Mouse (Mus musculus) forebrain, embryonic 12.5 days (tissue): ENCODE measurements around the gene Magi1. TPM values are rescaled to one million over a fixed set of nuclear protein-coding genes. Genes with fewer than 3 reads are reported as not detected.

Experiments
- ATAC-seq: fragments of 200-750 bp; cut with Nextera tagmentation; 2 replicates; pipeline ENCODE4 v1.8.0; 2017; ENCODE audit warnings: moderate TSS enrichment; ENCODE audit not compliant: low FRiP score
- H3K27ac ChIP-seq: fragments of 300-500 bp; sonication (generic); 2 replicates; pipeline ENCODE4 v1.5.1; 2016; ENCODE audit warnings: mild to moderate bottlenecking
- H3K27me3 ChIP-seq: fragments of 300-500 bp; sonication (generic); 2 replicates; pipeline ENCODE4 v1.6.1; 2016; ENCODE audit warnings: mild to moderate bottlenecking
- H3K36me3 ChIP-seq: fragments of 300-500 bp; sonication (generic); replicated peaks from 2 replicates; pipeline ENCODE4 v1.6.1; 2016; ENCODE audit warnings: mild to moderate bottlenecking
- H3K4me1 ChIP-seq: fragments of 300-500 bp; sonication (generic); 2 replicates; pipeline ENCODE4 v1.6.1; 2016
- H3K4me2 ChIP-seq: fragments of 300-500 bp; sonication (generic); 2 replicates; pipeline ENCODE4 v1.6.1; 2016; ENCODE audit warnings: mild to moderate bottlenecking, moderate library complexity
- H3K4me3 ChIP-seq: fragments of 300-500 bp; sonication (generic); replicated peaks from 2 replicates; pipeline ENCODE4 v1.5.1; 2016; ENCODE audit warnings: mild to moderate bottlenecking
- H3K9ac ChIP-seq: fragments of 300-500 bp; sonication (generic); 2 replicates; pipeline ENCODE4 v1.6.1; 2016; ENCODE audit warnings: mild to moderate bottlenecking
- H3K9me3 ChIP-seq: fragments of 300-500 bp; sonication (generic); 2 replicates; pipeline ENCODE4 v1.6.1; 2016
- WGBS: fragments of 180-500 bp; shearing (Covaris S2); methylation state at CpG from one replicate; pipeline ENCODE4 v1.1.7; 2016; 5-methylcytosine and 5-hydroxymethylcytosine counted together
- polyA plus RNA-seq: library from polyadenylated mRNA; unstranded; fragments of >200 nt; fragmentation: Nextera tagmentation; extraction: Ambion mirVana; gene quantifications from 2 replicates; pipeline ENCODE4 v1.2.1, GENCODE M21; 2016

The Magi1 gene
- polyA plus RNA-seq, 1 experiment from 2014 or later: 45.5 TPM

- whole genome bisulfite sequencing: 79% methylated on average over 9 of the region's 9 CpGs
- Histone ChIP-seq H3K9ac (no peak overlapping the region), H3K4me2 (no peak overlapping the region), H3K4me1 (peaks cover 22% of the 10 kb centered on the region), H3K27me3 (no peaks in the 10 kb centered on the region), H3K9me3 (no peaks in the 10 kb centered on the region), H3K4me3 (no peak overlapping the region), H3K36me3 (no peaks in the 10 kb centered on the region), H3K27ac (no peak overlapping the region)
- ATAC-seq: no peak
Observed at GRCm38 (mm10) chr6:94164753-94165536, 118.8 kb downstream of the Magi1 start.

- ATAC-seq: no peak
- Histone ChIP-seq H3K4me3 (no peak overlapping the region), H3K27ac (peak overlapping the region; percentile 63)
Observed at GRCm38 (mm10) chr6:94163325-94163995, 120.3 kb downstream of the Magi1 start.

GRCm38 (mm10) chr6:94162918-94163317 lies 120.8 kb downstream of the Magi1 start:
- Histone ChIP-seq H3K36me3 (no peaks in the 10 kb centered on the region), H3K4me2 (peak overlapping the region; percentile 29), H3K9me3 (no peaks in the 10 kb centered on the region), H3K27ac (peak overlapping the region; percentile 63), H3K27me3 (no peaks in the 10 kb centered on the region), H3K4me1 (peaks cover 22% of the 10 kb centered on the region), H3K9ac (no peak overlapping the region), H3K4me3 (no peak overlapping the region)
- WGBS: 56% methylated on average over 8 of the region's 8 CpGs
- ATAC-seq: 0 out of 2 replicates have a peak, but pooled peaks have one; percentile 20

More at GRCm38 (mm10) chr6:94163325-94163995, 120.3 kb downstream of the Magi1 start:
- no peaks in the 10 kb centered on the region for H3K9me3 ChIP-seq
- H3K27me3 ChIP-seq: no peaks in the 10 kb centered on the region
- no peak overlapping the region for H3K9ac ChIP-seq
- peak overlapping the region; percentile 29 for H3K4me2 ChIP-seq
- no peaks in the 10 kb centered on the region for H3K36me3 ChIP-seq
- peaks cover 22% of the 10 kb centered on the region for H3K4me1 ChIP-seq
- WGBS: 26% methylated on average over 9 of the region's 9 CpGs

DNA sequence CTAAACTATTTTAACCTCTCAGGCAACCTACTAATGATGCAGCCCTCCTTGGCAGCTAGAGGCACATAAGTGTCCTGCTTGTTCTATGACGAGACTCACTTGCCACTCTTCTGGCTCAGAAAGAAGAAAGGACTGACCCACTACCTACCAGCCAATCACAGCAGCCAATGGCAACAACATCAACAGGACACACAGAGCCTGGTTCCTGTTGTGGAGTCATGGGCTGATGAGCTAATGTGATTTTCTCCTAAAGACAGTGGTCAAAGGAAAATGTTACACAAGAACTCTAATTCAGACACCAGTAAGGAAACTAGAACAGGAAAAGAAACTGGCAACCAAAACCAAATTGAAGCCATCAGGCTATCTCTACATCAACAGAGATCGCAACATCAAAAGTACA lies 124.5 kb downstream of the Magi1 start:
- Histone ChIP-seq H3K36me3 (no peaks in the 10 kb centered on the region), H3K9me3 (no peaks in the 10 kb centered on the region), H3K4me2 (no peak overlapping the region), H3K27me3 (no peaks in the 10 kb centered on the region), H3K9ac (no peak overlapping the region), H3K4me1 (peaks cover 19% of the 10 kb centered on the region), H3K4me3 (no peak overlapping the region), H3K27ac (no peak overlapping the region)
- ATAC-seq: no peak
- WGBS: 69% methylated on average over 2 of the region's 2 CpGs

- Histone ChIP-seq H3K27ac (no peak overlapping the region), H3K36me3 (no peaks in the 10 kb centered on the region)
- WGBS: 93% methylated on average over 3 of the region's 3 CpGs
Observed at GRCm38 (mm10) chr6:94158119-94158848, 125.4 kb downstream of the Magi1 start.

GRCm38 (mm10) chr6:94155996-94156395 lies 127.7 kb downstream of the Magi1 start:
- Histone ChIP-seq H3K9ac (no peak overlapping the region), H3K4me3 (no peak overlapping the region), H3K9me3 (no peaks in the 10 kb centered on the region), H3K4me2 (no peak overlapping the region), H3K4me1 (no peaks in the 10 kb centered on the region; the same call in 1 of the 2 replicates), H3K27ac (no peak overlapping the region), H3K36me3 (no peaks in the 10 kb centered on the region), H3K27me3 (no peaks in the 10 kb centered on the region)
- no peak for ATAC-seq
- WGBS: 72% methylated on average over 4 of the region's 4 CpGs

More at GRCm38 (mm10) chr6:94158119-94158848, 125.4 kb downstream of the Magi1 start:
- H3K9ac ChIP-seq: no peak overlapping the region
- H3K4me2 ChIP-seq: no peak overlapping the region
- H3K9me3 ChIP-seq: no peaks in the 10 kb centered on the region
- no peaks in the 10 kb centered on the region for H3K27me3 ChIP-seq
- no peak overlapping the region for H3K4me3 ChIP-seq
- ATAC-seq: no peak
- peaks cover 10% of the 10 kb centered on the region for H3K4me1 ChIP-seq

GRCm38 (mm10) chr6:94154854-94155601 lies 128.7 kb downstream of the Magi1 start:
- H3K9ac ChIP-seq: no peak overlapping the region
- no peaks in the 10 kb centered on the region; the same call in 1 of the 2 replicates for H3K4me1 ChIP-seq
- H3K4me2 ChIP-seq: no peak overlapping the region
- H3K36me3 ChIP-seq: no peaks in the 10 kb centered on the region
- no peak for ATAC-seq
- WGBS: 88% methylated on average over 3 of the region's 3 CpGs
- no peaks in the 10 kb centered on the region for H3K9me3 ChIP-seq
- no peaks in the 10 kb centered on the region for H3K27me3 ChIP-seq
- H3K4me3 ChIP-seq: no peak overlapping the region
- H3K27ac ChIP-seq: no peak overlapping the region

DNA sequence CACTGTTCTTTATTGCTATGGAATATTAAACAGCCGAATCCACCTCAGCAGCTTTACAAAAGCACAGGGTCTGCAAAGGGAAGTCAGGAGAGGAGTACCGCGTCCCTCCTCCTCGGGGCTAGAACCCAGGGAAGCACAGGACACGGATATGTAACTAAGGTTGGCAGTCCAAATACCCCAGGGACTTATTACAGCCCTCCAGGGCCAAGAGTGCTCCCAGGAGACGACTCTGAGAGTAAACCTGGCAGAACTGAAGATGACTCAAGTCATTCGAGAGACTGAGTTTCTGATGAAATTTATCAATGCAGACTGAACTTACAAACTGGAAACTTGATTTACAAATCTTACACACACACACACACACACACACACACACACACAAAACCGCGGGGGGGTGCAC lies 130.8 kb downstream of the Magi1 start:
- WGBS: 90% methylated on average over 9 of the region's 9 CpGs
- no peak for ATAC-seq

DNA sequence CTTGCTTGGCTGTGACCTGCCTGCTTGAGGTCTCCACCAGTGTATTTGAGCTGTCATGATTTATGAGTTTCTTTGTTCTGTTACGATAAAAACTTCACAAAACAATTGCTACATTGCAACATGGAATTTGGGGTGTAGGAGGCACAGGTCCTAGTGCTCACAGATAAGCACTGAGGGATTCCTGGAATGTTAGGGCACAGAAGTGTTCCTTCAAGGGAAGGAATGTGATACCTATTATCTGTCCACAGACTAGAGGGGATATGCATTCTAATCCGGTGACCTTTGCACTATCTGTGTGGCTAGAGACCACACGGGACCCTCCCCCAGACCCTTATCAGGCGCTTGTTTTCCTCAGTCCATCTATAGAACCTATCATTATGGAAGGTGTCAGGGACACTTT lies 132.8 kb downstream of the Magi1 start:
- Histone ChIP-seq H3K4me3 (no peak overlapping the region), H3K4me2 (no peak overlapping the region), H3K4me1 (peaks cover 13% of the 10 kb centered on the region; the same call in 1 of the 2 replicates), H3K27me3 (no peaks in the 10 kb centered on the region), H3K27ac (no peak overlapping the region), H3K9ac (no peak overlapping the region), H3K9me3 (no peaks in the 10 kb centered on the region), H3K36me3 (no peaks in the 10 kb centered on the region)
- ATAC-seq: no peak
- 65% methylated on average over 4 of the region's 4 CpGs for WGBS

More for the DNA sequence above, 130.8 kb downstream of the Magi1 start:
- Histone ChIP-seq H3K36me3 (no peaks in the 10 kb centered on the region), H3K4me3 (no peak overlapping the region), H3K9ac (no peak overlapping the region), H3K9me3 (no peaks in the 10 kb centered on the region), H3K4me2 (no peak overlapping the region), H3K27me3 (no peaks in the 10 kb centered on the region), H3K4me1 (peaks cover 4% of the 10 kb centered on the region; the same call in 1 of the 2 replicates), H3K27ac (no peak overlapping the region)

DNA sequence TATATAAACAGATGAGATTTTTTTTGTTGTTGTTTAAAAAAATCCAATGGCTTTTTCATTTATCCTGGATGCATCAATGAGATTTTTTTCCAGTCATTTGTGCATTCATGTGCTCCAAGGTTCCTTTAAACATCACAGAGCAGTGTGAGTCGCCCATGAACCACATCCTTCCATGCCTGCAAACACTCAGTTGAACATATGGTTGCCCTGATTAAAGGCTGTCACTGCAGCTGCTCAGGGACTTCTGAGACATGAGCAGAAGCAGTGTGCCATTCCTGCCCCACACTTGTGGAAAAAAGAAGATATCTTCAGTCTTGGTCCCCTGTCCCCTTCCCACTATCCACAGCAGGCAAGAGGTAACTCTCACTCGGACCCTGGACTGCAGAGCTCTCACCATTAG lies 133.9 kb downstream of the Magi1 start:
- Histone ChIP-seq H3K36me3 (no peaks in the 10 kb centered on the region), H3K4me3 (no peak overlapping the region), H3K27me3 (no peaks in the 10 kb centered on the region), H3K4me2 (no peak overlapping the region), H3K4me1 (0 out of 2 replicates have a peak, but pooled peaks cover 13% of the 10 kb centered on the region), H3K9ac (no peak overlapping the region), H3K9me3 (no peaks in the 10 kb centered on the region), H3K27ac (no peak overlapping the region)
- ATAC-seq: no peak
- 58% methylated on average over 2 of the region's 2 CpGs for WGBS

- H3K4me3 ChIP-seq: no peak overlapping the region
- no peak for ATAC-seq
- no peaks in the 10 kb centered on the region for H3K9me3 ChIP-seq
- 67% methylated on average over 1 of the region's 1 CpGs for WGBS
- H3K4me1 ChIP-seq: 0 out of 2 replicates have a peak, but pooled peaks cover 13% of the 10 kb centered on the region
- no peak overlapping the region for H3K9ac ChIP-seq
- H3K27me3 ChIP-seq: no peaks in the 10 kb centered on the region
- H3K27ac ChIP-seq: no peak overlapping the region
- no peak overlapping the region for H3K4me2 ChIP-seq
- H3K36me3 ChIP-seq: no peaks in the 10 kb centered on the region
Observed at GRCm38 (mm10) chr6:94146206-94146493, 137.6 kb downstream of the Magi1 start.
